Mouse (Mus musculus) midbrain, embryonic 15.5 days (tissue): ENCODE measurements at regions not wholly inside any gene's neighbourhood (a gene's known extent, or its start where the extent isn't known, plus 50 kb on each side); places are given as distances from the start of the nearest gene placed in this dataset.
A peak's percentile ranks its signal among the peaks of the same experiment; 100 is the strongest.

Experiments used
- ATAC-seq: fragments of 200-750 bp; cut with Nextera tagmentation; replicated peaks from 2 replicates; pipeline ENCODE4 v1.8.0; 2017; ENCODE audit warnings: moderate TSS enrichment
- H3K27ac ChIP-seq: fragments of 300-500 bp; sonication (generic); 2 replicates; pipeline ENCODE4 v1.5.1; 2015; ENCODE audit warnings: mild to moderate bottlenecking, inconsistent platforms
- H3K27me3 ChIP-seq: fragments of 300-500 bp; sonication (generic); replicated peaks from 2 replicates; pipeline ENCODE4 v1.6.1; 2015; ENCODE audit warnings: inconsistent platforms
- H3K36me3 ChIP-seq: fragments of 300-500 bp; sonication (generic); replicated peaks from 2 replicates; pipeline ENCODE4 v1.6.1; 2015; ENCODE audit warnings: inconsistent platforms
- H3K4me1 ChIP-seq: fragments of 300-500 bp; sonication (generic); 2 replicates; pipeline ENCODE4 v1.6.1; 2015; ENCODE audit warnings: inconsistent platforms
- H3K4me2 ChIP-seq: fragments of 300-500 bp; sonication (generic); 2 replicates; pipeline ENCODE4 v1.6.1; 2015; ENCODE audit warnings: inconsistent platforms, mild to moderate bottlenecking, moderate library complexity
- H3K4me3 ChIP-seq: fragments of 300-500 bp; sonication (generic); 2 replicates; pipeline ENCODE4 v1.5.1; 2015; ENCODE audit warnings: mild to moderate bottlenecking, inconsistent platforms
- H3K9ac ChIP-seq: fragments of 300-500 bp; sonication (generic); 2 replicates; pipeline ENCODE4 v1.6.1; 2015; ENCODE audit warnings: mild to moderate bottlenecking, inconsistent platforms
- H3K9me3 ChIP-seq: fragments of 300-500 bp; sonication (generic); 2 replicates; pipeline ENCODE4 v1.6.1; 2016; ENCODE audit warnings: inconsistent platforms
- WGBS: fragments of 180-500 bp; shearing (Covaris S2); methylation state at CpG from one replicate; pipeline ENCODE4 v1.1.7; 2015; ENCODE audit warnings: mixed read lengths; 5-methylcytosine and 5-hydroxymethylcytosine counted together

DNA sequence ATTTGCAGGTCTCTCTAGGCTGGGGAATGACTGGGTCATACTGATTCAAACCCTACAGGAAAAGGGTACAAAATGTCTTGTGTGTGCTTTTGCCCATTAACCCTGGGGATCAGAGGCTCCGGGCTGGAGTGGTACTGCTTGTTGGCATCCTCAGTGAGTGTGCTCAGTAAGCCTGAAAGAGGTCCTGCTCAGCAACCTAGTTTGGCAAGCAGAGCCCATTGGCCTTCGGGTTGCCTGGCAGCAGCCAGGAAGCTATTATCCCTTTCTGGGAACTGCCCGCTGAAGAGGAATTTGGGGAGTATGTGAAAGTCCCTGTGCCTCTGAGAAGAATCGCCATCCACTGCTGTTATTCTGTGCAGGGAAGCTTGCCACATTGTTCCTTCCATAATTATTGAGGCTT lies 117.1 kb downstream of the Amer3 start:
- H3K36me3 ChIP-seq, result no peaks in the 10 kb centered on the region
- 55% methylated on average over 4 of the region's 4 CpGs for WGBS
- H3K9me3 ChIP-seq, result no peaks in the 10 kb centered on the region
- ATAC-seq, result peak; percentile 75
- no peaks in the 10 kb centered on the region for H3K27me3 ChIP-seq
- H3K4me1 ChIP-seq, result peaks cover 10% of the 10 kb centered on the region; the same call in 1 of the 2 replicates
- H3K4me3 ChIP-seq, result no peak overlapping the region
- no peak overlapping the region for H3K9ac ChIP-seq
- H3K4me2 ChIP-seq, result no peak overlapping the region; the same call in 1 of the 2 replicates
- H3K27ac ChIP-seq, result peak overlapping the region; percentile 41

DNA sequence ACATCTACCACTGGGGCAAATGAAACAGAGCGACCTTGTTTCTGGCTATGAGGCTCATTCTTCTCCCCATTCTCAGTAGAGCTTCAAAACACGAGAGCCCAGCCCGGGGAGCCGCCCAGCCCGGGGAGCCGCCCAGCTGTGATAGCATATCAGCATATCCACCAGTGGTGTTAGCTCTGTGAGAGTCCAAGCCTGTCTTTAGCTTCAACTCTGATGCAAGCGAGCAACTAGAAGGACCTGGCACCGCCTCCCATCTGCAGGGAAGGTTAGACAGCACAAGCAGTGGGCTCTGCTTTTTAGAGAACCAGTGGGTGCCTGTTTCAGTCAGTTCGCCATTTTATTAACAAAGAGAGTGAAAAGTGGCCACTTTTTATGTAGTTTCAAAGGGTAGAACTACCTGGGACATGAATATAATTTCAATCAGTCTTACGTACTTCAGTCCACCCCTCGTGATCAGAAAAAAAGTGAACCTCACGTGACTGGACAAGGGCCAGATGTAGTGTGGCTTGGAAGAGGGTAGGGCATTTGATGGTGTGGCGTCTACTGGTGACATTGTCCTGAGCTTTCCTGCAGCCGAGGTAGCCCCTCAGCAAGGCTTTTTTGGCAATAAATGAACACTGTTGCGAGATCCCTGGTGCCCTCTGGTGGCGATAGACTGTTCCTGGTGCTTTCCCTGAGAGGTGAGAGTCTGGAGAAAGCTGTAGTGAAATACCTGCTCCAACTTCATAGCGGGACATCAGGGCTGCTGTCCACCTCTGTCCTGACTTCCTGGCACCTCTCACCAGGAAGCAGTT lies 121.0 kb downstream of the Amer3 start:
- H3K4me2 ChIP-seq, result no peak overlapping the region
- no peaks in the 10 kb centered on the region for H3K9me3 ChIP-seq
- H3K4me3 ChIP-seq, result no peak overlapping the region
- H3K36me3 ChIP-seq, result no peaks in the 10 kb centered on the region
- no peaks in the 10 kb centered on the region for H3K27me3 ChIP-seq
- ATAC-seq, result peak; percentile 25; the same call in 1 of the 2 replicates
- H3K4me1 ChIP-seq, result peaks cover 10% of the 10 kb centered on the region; the same call in 1 of the 2 replicates
- WGBS, result 49% methylated on average over 17 of the region's 17 CpGs
- H3K27ac ChIP-seq, result no peak overlapping the region
- H3K9ac ChIP-seq, result no peak overlapping the region

DNA sequence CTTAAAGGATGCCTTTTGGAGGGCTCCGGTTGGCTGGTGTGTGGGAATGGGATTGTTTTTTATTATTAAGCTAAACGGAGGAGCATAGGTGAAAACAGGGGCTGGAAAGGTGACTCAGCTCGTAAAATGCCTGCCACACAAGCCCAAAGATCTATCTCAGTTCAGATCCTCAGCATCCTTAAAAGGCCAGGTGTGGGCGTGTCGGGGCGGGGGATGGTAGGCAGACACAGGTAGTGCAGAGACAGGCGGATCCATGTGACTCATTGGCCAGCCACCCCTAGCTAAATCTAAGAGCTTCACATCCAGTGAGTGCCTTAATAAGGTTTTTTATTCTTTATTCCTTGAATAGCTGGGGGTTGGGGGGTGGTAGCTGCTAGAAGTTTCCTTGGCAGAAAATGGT lies 122.0 kb downstream of the Amer3 start:
- H3K4me2 ChIP-seq, result no peak overlapping the region
- no peak overlapping the region for H3K9ac ChIP-seq
- ATAC-seq, result no peak
- no peak overlapping the region for H3K27ac ChIP-seq
- H3K36me3 ChIP-seq, result no peaks in the 10 kb centered on the region
- WGBS, result 84% methylated on average over 7 of the region's 7 CpGs
- H3K4me3 ChIP-seq, result no peak overlapping the region
- peaks cover 10% of the 10 kb centered on the region; the same call in 1 of the 2 replicates for H3K4me1 ChIP-seq
- H3K27me3 ChIP-seq, result no peaks in the 10 kb centered on the region
- H3K9me3 ChIP-seq, result no peaks in the 10 kb centered on the region

DNA sequence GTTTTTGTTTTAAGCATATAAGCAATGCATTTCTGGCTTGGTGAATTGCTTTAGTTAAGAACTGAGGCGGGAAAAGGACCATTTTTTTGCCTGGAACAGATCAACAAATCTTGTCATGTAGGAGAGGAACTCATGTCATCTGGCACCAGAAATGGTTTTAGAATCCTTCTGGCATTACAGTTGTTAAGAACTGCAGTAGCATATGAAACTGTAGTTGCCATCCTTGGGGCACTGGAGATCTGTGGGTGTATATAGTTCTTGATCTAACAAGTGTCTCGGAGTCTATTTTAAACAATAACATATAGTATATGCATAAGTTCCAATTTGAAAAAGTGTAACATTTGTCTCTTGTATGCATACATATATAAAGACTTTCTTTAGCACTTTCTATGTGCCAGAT lies 129.6 kb downstream of the Amer3 start:
- Histone ChIP-seq H3K9me3 (no peaks in the 10 kb centered on the region), H3K4me1 (no peaks in the 10 kb centered on the region), H3K4me3 (no peak overlapping the region), H3K4me2 (no peak overlapping the region), H3K36me3 (no peaks in the 10 kb centered on the region), H3K27me3 (no peaks in the 10 kb centered on the region), H3K27ac (no peak overlapping the region), H3K9ac (no peak overlapping the region)
- WGBS, result 88% methylated on average over 2 of the region's 2 CpGs
- no peak for ATAC-seq

DNA sequence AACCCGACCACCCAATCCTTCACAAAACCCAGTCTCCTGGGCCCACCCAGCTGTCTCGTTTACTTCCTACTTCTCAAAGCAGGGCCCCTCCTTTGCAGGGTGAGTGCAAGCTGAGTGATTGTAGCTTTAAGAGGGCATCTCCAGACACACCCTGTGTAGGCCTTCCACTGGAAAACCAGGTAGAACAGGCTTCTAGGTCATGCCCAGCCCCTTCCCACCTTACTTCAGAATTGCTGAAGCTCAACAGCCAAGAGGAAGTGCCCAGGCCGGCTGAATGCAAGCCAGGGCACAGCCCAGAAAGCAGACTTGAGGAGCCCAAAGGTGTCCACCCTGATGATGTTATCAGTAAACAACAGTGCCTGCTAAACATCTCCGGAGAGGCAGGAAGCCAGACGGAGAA lies 120.2 kb downstream of the Fam168b start:
- H3K9ac ChIP-seq, result no peak overlapping the region
- 90% methylated on average over 5 of the region's 5 CpGs for WGBS
- ATAC-seq, result no peak

DNA sequence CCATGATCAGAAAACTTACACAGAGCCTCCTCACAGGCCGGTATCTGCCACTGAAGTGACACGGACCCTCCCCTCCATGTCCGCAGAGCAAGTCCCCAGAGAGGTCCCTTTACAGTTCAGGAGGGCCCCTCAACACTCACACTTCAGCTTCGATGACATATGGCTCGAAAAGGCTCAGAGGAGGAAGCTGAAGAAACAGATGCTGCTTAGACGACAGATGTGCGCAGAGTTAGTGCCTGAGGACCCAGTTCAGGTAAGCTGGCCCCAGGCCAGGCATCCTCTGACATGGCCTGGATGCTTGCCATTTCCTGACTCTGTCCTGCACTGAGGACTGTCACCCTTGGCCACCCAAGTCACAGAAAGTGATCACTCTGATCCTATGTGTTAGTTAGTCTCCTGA lies 110.7 kb downstream of the Fam168b start:
- Histone ChIP-seq H3K36me3 (no peaks in the 10 kb centered on the region), H3K4me2 (no peak overlapping the region), H3K27me3 (no peaks in the 10 kb centered on the region), H3K4me3 (no peak overlapping the region), H3K9me3 (no peaks in the 10 kb centered on the region), H3K9ac (no peak overlapping the region), H3K4me1 (no peaks in the 10 kb centered on the region), H3K27ac (no peak overlapping the region)
- ATAC-seq, result no peak
- WGBS, result 82% methylated on average over 7 of the region's 7 CpGs

More for the DNA sequence above, 120.2 kb downstream of the Fam168b start:
- H3K36me3 ChIP-seq, result no peaks in the 10 kb centered on the region
- no peaks in the 10 kb centered on the region for H3K27me3 ChIP-seq
- no peak overlapping the region for H3K27ac ChIP-seq
- no peaks in the 10 kb centered on the region for H3K9me3 ChIP-seq
- no peak overlapping the region for H3K4me3 ChIP-seq
- no peaks in the 10 kb centered on the region for H3K4me1 ChIP-seq
- no peak overlapping the region for H3K4me2 ChIP-seq

DNA sequence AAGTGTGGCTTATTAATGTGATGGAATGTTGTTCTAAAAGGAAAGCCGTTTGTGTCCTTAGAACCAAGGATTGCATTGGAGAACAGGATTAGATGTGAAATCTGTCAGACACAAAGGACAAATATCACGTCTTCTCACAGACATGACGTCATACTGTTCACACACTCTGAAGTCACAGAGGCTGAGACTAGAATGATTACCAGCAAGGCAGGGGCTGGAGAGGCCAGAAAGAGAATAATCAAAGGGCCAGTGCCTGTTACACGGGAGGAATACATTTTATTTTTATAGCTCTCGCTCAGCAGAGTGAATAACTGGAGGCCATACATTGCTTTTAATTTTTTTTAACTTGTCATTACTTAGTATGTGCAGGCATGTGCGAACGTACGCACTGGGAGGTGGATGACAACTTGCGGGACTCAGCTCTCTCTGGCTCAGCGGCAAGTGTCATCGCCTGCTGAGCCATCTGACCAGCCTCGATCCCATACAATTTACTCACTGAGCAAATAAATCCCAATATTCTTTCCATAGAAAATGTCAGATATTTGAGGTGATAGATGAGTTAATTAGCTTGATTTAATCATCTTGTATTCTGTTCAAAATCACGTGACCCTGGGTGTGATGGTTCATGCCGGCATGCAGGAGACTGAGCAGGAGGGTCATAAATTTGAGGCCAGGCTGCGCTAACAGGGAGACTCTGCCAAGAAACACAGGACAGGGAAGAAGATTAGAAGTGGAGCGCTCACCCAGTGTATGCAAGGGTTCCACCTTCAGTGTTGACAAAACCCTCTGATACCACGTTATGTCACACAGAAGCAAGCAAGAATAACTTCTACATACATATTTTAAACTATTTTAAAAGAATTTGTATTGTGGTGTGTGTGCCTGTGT lies 109.6 kb downstream of the Fam168b start:
- Histone ChIP-seq H3K4me1 (no peaks in the 10 kb centered on the region), H3K4me2 (no peak overlapping the region), H3K9me3 (no peaks in the 10 kb centered on the region), H3K27ac (no peak overlapping the region), H3K9ac (no peak overlapping the region), H3K36me3 (no peaks in the 10 kb centered on the region), H3K4me3 (no peak overlapping the region), H3K27me3 (no peaks in the 10 kb centered on the region)
- 76% methylated on average over 17 of the region's 17 CpGs for WGBS
- no peak for ATAC-seq

DNA sequence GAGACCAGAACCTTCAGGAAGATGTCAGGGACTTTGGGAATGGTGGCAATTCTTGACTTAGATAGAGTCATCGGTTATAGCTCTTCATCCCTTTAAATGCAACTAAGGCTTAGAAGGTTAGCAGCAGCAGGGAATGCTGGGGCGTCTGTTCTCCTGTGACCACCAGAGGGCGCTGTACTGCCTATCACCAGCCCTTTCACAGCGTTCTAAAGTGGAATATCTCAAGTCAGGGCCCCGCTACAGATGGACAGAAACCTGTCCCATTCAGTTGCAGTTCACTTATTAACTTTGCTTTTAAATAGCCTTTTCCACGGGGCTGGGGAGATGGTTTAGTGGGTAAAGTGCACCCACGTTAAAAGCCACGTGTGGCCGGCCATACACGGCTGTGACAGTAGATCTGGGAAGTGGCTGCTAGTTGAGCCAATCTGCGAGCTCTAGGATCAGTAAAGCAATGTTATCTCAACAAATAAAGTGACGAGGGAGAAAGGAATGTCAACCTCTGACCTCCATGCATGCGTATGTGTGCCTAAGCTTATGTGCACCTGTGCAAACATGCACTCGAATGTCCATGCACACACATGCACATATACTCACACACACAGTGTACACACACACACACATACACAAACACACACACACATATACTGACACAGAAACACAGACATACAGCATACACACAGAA lies 104.3 kb downstream of the Fam168b start:
- Histone ChIP-seq H3K27ac (no peak overlapping the region), H3K4me2 (no peak overlapping the region), H3K9ac (no peak overlapping the region), H3K4me3 (no peak overlapping the region), H3K27me3 (no peaks in the 10 kb centered on the region), H3K4me1 (no peaks in the 10 kb centered on the region), H3K9me3 (no peaks in the 10 kb centered on the region), H3K36me3 (no peaks in the 10 kb centered on the region)
- WGBS, result 53% methylated on average over 14 of the region's 14 CpGs
- ATAC-seq, result no peak

DNA sequence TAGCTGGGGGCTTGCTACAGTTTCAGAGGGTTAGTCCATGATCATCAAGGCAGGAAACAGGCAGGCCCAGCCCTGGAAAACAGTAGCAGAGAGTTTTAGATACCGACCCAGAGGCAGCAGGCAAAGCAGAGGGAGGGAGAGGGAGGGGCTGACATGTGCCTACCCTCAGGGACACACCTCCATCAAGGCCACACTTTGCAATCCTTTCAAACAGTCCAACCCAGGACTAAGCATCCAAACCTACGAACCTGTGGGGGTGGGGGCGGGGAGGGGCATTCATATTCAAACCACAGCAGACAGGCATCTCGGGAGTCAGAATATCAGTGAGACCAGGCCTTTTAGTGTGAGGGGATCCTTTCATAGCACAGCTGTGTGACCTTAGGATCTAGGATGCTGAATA lies 103.2 kb downstream of the Fam168b start:
- Histone ChIP-seq H3K27me3 (no peaks in the 10 kb centered on the region), H3K9ac (no peak overlapping the region), H3K4me1 (no peaks in the 10 kb centered on the region), H3K4me2 (no peak overlapping the region), H3K27ac (no peak overlapping the region), H3K36me3 (no peaks in the 10 kb centered on the region), H3K4me3 (no peak overlapping the region), H3K9me3 (no peaks in the 10 kb centered on the region)
- no peak for ATAC-seq
- WGBS, result 73% methylated on average over 4 of the region's 4 CpGs

DNA sequence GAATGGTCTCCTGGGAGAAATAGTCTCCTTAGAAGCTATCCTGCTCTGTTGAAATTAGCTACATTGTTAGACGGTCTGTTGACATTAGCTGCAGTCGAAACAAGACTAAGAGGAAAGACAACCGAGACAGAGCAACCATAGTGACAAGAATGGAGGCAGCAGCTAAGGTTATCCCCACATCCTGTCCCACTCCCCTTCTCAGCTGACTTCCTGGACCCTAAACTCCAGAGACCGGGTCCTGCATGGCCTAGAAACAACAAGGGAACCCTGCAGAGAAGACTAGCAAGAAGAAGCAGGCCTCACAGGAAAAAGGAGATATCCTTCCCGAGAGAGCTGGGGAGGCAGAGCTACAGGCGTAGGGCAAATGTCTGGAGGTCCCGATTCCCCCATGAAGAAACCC lies 102.0 kb downstream of the Fam168b start:
- 64% methylated on average over 7 of the region's 7 CpGs for WGBS
- Histone ChIP-seq H3K4me2 (no peak overlapping the region), H3K27ac (no peak overlapping the region), H3K27me3 (no peaks in the 10 kb centered on the region), H3K36me3 (no peaks in the 10 kb centered on the region), H3K4me3 (no peak overlapping the region), H3K4me1 (no peaks in the 10 kb centered on the region), H3K9ac (no peak overlapping the region), H3K9me3 (no peaks in the 10 kb centered on the region)
- no peak for ATAC-seq

DNA sequence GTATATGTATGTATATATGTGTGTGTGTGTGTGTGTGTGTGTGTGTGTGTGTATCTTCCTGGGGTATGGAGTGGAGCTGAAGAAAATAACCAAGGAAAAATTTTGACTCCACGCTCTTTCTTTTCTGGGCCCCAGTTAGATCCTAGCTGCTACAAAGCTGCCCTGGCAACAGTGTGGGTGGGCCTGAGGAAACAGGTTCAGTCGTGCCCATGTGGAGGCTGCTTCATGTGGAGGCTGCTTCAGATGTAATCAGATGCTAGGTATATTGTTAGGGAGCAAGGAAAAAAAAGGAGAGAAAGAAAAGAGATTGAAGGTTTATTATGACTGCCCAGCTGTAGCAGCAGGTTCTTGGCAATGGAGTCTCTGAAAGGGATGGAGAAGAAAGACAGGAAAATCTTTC lies 100.6 kb downstream of the Fam168b start:
- H3K36me3 ChIP-seq, result no peaks in the 10 kb centered on the region
- H3K9me3 ChIP-seq, result no peaks in the 10 kb centered on the region
- H3K4me2 ChIP-seq, result no peak overlapping the region
- H3K27ac ChIP-seq, result no peak overlapping the region
- WGBS, result 57% methylated on average over 2 of the region's 2 CpGs
- no peak overlapping the region for H3K9ac ChIP-seq
- H3K4me3 ChIP-seq, result no peak overlapping the region
- no peaks in the 10 kb centered on the region for H3K27me3 ChIP-seq
- no peak for ATAC-seq
- H3K4me1 ChIP-seq, result no peaks in the 10 kb centered on the region

DNA sequence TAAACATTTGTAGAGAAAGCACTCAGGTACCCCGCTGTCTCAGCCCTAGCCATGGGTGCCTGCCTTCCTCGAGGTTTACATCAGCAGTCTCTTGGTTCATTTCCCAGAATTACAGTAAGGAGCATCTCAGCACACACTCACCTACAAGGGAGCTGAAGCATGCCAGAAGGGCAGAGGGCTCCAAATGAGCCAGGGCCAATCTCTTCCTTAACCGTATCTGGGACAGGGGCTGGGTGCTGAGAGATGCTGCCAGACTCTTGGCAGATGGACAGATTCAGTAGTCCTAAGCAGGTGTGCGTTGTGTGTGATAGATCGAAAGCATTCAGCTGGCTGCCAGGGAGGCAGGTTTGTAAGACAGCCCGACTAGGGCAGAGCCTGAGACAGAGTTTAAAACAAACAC lies 97.0 kb downstream of the Fam168b start:
- Histone ChIP-seq H3K27ac (no peak overlapping the region), H3K4me2 (no peak overlapping the region), H3K36me3 (no peaks in the 10 kb centered on the region), H3K27me3 (no peaks in the 10 kb centered on the region), H3K4me1 (peaks cover 12% of the 10 kb centered on the region), H3K9ac (no peak overlapping the region), H3K9me3 (no peaks in the 10 kb centered on the region), H3K4me3 (no peak overlapping the region)
- WGBS, result 81% methylated on average over 6 of the region's 6 CpGs
- no peak for ATAC-seq
